Mouse (Mus musculus) embryonic fibroblast, embryonic 13.5 days (primary cell): Measurements from ENCODE around the gene Sec22b. TPM values are rescaled to one million over a fixed set of nuclear protein-coding genes. Genes with fewer than 3 reads are reported as not detected.

ENCODE experiments used
- H3K27ac ChIP-seq: 2 replicates; pipeline ENCODE4 v1.5.1; 2012; ENCODE audit warnings: low read length, control low read depth, inconsistent platforms; ENCODE audit not compliant: insufficient read depth
- H3K4me1 ChIP-seq: 2 replicates; pipeline ENCODE4 v1.6.1; 2011; ENCODE audit warnings: low read length; ENCODE audit not compliant: control insufficient read depth, insufficient read depth
- H3K4me3 ChIP-seq: 2 replicates; pipeline ENCODE4 v1.5.1; 2011; ENCODE audit warnings: mild to moderate bottlenecking, control low read depth, low read length; ENCODE audit not compliant: insufficient read depth
- CTCF ChIP-seq: IDR thresholded peaks from 2 replicates; pipeline ENCODE4 v1.5.1; 2011; ENCODE audit warnings: mild to moderate bottlenecking, control low read depth, low read length, moderate library complexity, borderline replicate concordance; ENCODE audit not compliant: insufficient read depth
- POLR2A ChIP-seq: IDR thresholded peaks from 2 replicates; pipeline ENCODE4 v1.6.1; 2011; ENCODE audit warnings: low read depth, mild to moderate bottlenecking, control low read depth, low read length, moderate library complexity
- polyA plus RNA-seq: library from polyadenylated mRNA; stranded (reverse); fragments of >200 nt; gene quantifications from 2 replicates; pipeline ENCODE4 v1.2.4, GENCODE M21; 2011; ENCODE audit warnings: low read depth; ENCODE audit not compliant: missing spikeins, insufficient read length

Gene Sec22b
- polyA plus RNA-seq, 1 experiment, result 140 TPM

GRCm38 (mm10) chr3:97953196-97953595 is 52.2 kb downstream of the Sec22b start:
- no peak for TF ChIP-seq CTCF
- no peak for TF ChIP-seq POLR2A
- H3K4me3 ChIP-seq, result no peak overlapping the region
- no peaks in the 10 kb centered on the region for H3K4me1 ChIP-seq
- no peak overlapping the region for H3K27ac ChIP-seq

GRCm38 (mm10) chr3:97956322-97956721 is 55.3 kb downstream of the Sec22b start:
- no peak for TF ChIP-seq CTCF
- TF ChIP-seq POLR2A, result no peak
- Histone ChIP-seq H3K4me1 (no peaks in the 10 kb centered on the region), H3K4me3 (no peak overlapping the region), H3K27ac (no peak overlapping the region)

GRCm38 (mm10) chr3:97956926-97957325 is 55.9 kb downstream of the Sec22b start:
- Histone ChIP-seq H3K4me3 (no peak overlapping the region), H3K4me1 (no peaks in the 10 kb centered on the region), H3K27ac (no peak overlapping the region)
- no peak for TF ChIP-seq CTCF
- no peak for TF ChIP-seq POLR2A

GRCm38 (mm10) chr3:97960783-97961594 is 60.0 kb downstream of the Sec22b start:
- Histone ChIP-seq H3K4me3 (no peak overlapping the region), H3K27ac (no peak overlapping the region), H3K4me1 (peaks cover 6% of the 10 kb centered on the region)
- TF ChIP-seq POLR2A (no peak), CTCF (no peak)

GRCm38 (mm10) chr3:97961962-97962361 is 61.0 kb downstream of the Sec22b start:
- no peak overlapping the region for H3K4me3 ChIP-seq
- no peak for TF ChIP-seq CTCF
- no peak for TF ChIP-seq POLR2A
- peaks cover 6% of the 10 kb centered on the region for H3K4me1 ChIP-seq
- no peak overlapping the region for H3K27ac ChIP-seq

DNA sequence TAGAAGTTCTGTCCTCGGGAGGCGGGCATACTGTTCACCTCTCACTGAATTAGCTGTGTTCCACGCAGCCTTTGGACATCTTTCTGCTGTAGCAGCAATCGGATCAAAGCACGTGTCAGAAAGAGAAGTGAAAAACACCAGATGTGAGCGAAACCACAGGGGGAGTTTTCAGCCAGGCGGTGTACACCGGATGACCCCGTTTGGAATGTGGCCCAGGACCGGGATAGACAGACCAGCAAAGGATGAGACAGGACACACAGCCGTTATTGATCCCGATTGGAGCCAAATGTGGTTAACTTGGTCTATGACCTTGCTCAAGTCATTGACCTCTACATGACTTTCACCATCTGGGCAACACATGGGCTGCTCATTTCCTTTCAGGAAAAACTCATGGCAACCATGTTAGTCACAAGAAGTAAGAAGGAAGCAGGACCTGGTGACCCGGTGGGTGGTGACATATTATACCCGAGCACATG is 63.9 kb downstream of the Sec22b start:
- Histone ChIP-seq H3K27ac (no peak overlapping the region), H3K4me1 (peaks cover 6% of the 10 kb centered on the region), H3K4me3 (no peak overlapping the region)
- TF ChIP-seq POLR2A (no peak), CTCF (no peak)

DNA sequence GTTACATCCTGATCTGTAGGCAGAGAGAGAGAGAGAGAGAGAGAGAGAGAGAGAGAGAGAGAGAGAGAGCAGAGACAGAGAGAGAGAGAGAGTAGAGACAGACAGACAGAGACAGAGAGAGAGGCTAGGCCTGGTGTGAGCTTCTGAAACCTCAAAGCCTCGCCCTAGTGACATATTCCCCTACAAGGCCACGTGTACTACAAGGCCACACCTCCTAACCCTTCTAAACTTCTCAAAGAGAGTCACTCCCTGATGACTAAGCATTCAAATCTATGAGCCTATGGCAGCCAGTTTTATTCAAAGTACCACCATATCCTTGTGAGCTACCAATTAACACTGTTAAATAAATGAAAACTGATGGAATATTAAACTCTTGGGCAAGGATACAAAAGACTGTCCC is 66.6 kb downstream of the Sec22b start:
- no peak overlapping the region for H3K27ac ChIP-seq
- no peak overlapping the region for H3K4me3 ChIP-seq
- TF ChIP-seq CTCF (no peak), POLR2A (no peak)
- peaks cover 6% of the 10 kb centered on the region for H3K4me1 ChIP-seq

DNA sequence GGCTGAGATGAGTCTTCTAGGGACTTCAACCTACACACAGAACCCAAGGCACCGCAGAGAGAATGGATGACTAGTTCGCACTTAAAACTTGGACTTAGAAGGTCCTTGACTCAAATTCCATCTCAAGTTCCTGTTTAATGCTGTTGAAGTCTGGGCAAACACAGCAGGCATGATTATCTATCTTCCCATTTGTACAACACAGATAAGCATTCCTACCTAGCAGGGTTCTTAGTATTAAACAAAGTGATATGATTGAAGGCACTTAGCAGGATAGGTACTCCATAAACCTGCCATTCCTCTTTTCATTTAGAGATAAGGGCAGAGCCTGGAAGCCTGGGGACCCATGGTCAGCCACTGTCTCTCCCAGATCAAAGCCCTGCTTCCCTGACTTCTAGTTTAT is 67.2 kb downstream of the Sec22b start:
- H3K4me1 ChIP-seq, result peaks cover 7% of the 10 kb centered on the region
- TF ChIP-seq POLR2A, result no peak
- TF ChIP-seq CTCF, result no peak
- H3K4me3 ChIP-seq, result no peak overlapping the region
- no peak overlapping the region for H3K27ac ChIP-seq

GRCm38 (mm10) chr3:97969019-97969418 is 68.0 kb downstream of the Sec22b start:
- no peak overlapping the region for H3K4me3 ChIP-seq
- TF ChIP-seq CTCF, result no peak
- no peak for TF ChIP-seq POLR2A
- no peak overlapping the region for H3K27ac ChIP-seq
- H3K4me1 ChIP-seq, result peaks cover 7% of the 10 kb centered on the region

- H3K4me3 ChIP-seq, result no peak overlapping the region
- no peak overlapping the region for H3K27ac ChIP-seq
- no peak for TF ChIP-seq POLR2A
- no peak for TF ChIP-seq CTCF
- H3K4me1 ChIP-seq, result peaks cover 2% of the 10 kb centered on the region; the same call in 1 of the 2 replicates
These were observed 70.1 kb downstream of the Sec22b start for GRCm38 (mm10) chr3:97971117-97971516.

- Histone ChIP-seq H3K4me3 (no peak overlapping the region), H3K27ac (no peak overlapping the region), H3K4me1 (peaks cover 2% of the 10 kb centered on the region; the same call in 1 of the 2 replicates)
- TF ChIP-seq CTCF, result no peak
- no peak for TF ChIP-seq POLR2A
These were observed 71.2 kb downstream of the Sec22b start for GRCm38 (mm10) chr3:97972200-97972599.
